Mouse (Mus musculus) cerebellum, adult 8-10 months (tissue): ENCODE data around the gene Pacsin1.
"Not testable (repeated sequence)": the region's sequence is repeated elsewhere in the genome, so short reads cannot be mapped to it uniquely, and the experiment has no call there.

Experiments used
- DNase-seq: peaks from one replicate; pipeline ENCODE4 v3.0.0; 2022

Pacsin1 gene

DNA sequence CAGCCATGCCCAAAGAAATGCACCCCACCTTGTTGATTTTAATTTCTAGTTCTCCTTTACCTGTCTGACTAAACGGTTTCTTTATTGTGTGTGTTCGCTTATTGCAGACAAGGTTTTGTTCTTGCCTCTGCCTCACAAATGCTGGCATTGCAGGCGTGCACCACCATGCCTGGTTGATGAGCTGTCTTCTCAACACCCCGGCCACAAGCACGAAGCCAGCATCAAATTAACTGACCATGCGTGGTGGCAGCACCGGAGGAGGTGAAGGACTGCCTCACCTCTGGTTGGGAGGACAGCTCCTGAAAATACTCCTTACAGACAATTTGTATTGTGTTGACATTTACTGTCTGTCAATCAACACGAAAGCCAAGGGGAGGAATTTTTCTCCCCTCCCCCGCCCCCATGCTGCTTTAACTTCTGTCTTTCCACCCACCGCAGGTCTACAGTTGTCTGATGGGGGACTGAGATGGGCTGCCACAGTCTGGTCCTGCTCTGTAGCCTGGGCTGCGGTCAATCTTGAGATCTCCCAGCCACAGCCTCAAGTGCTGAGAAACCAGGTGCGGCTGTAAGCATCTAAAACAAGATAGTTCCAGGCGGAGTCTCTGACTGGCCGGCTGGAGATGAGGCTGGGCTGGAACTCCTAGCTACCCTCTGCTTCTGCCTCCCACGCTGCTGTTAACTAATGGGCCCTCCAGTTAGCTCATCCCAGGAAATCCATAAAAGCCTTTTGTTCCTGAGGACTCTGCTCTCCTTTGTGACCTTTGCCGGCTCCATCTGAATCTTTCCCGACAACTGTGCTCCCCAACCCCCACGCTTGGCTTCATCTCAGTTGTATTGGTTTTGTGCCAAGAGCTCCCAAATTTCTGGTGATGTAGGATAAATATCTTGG lies 18.9 kb upstream of the Pacsin1 start, which contains the start of gene Rps10:
Gene Rps10, minus strand, starts transcription at position 538 of the 889 bp plus-strand sequence.
- DNase-seq, result no peak

- DNase-seq, result no peak
These were observed 18.0 kb upstream of the Pacsin1 start for GRCm38 (mm10) chr17:27637333-27637732.

- DNase-seq, result peak; percentile 77
These were observed 16.4 kb upstream of the Pacsin1 start for GRCm38 (mm10) chr17:27638921-27639332.

GRCm38 (mm10) chr17:27639851-27640250 lies 15.5 kb upstream of the Pacsin1 start:
- not testable (repeated sequence) for DNase-seq

DNA sequence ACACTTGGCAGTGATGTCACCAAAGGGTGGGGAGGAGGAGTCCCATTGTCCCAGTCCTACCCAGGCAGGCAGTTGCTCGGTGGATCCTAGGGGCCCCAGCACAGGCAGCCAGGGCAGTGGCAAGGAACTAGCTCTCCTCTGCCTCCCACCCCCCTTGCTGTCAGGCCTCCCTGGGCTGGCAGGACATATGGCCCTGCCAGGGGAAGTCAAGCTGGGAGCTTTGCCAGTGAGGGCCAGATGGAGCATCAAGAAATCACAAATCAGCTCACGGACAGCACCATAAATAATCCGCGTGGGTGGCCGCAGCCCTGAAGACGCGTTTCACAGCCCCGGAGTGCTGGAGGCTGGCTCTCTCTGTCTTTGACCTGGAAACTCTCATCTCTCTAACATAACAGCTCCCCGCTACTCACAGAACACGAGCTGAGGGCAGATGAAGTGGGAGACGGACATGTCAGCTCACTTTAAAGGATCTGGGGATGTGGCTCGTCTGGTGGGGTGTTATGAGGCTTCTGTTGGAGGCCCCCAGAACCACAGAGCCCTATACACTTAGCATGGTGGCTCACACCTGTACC lies 12.7 kb upstream of the Pacsin1 start:
- DNase-seq, result peak; percentile 97

DNA sequence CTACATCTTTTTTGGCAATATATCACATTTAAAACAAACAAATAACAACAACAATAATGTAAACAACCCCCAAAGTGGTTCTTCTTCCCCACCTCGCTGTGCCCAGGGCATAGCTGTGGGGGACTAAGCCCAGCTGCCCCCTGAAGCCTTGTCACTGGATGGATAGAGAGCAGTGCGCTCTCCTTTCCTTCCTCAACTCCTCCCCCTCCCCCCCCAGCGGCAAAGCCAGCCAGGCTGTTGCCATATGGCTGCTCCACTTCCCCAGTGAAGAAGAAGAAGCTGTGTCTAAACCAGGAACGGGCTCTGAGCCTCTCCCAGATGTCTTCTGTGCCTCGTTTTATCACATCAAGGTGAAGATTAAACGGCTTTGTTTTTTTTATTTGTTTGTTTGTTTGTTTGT lies 12.2 kb upstream of the Pacsin1 start:
- no peak for DNase-seq

GRCm38 (mm10) chr17:27643756-27644155 lies 11.6 kb upstream of the Pacsin1 start:
- no peak for DNase-seq

DNA sequence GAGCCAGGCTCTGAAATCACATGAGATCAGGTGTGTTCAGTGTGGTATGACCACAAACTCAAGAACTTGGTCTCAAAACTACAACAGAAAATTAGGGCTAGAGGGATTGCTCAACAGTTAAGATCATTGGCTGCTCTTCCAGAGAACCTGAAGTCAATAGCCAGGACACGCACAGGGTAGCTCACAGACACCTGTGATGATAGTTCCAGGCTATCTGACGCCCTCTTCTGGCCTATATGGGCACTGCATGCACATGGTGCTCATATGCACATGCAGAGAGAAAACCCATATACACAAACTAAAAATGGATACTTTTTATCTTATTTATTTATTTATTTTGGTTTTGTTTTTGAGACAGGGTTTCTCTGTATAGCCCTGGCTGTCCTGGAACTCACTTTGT lies 10.7 kb upstream of the Pacsin1 start:
- no peak for DNase-seq

DNA sequence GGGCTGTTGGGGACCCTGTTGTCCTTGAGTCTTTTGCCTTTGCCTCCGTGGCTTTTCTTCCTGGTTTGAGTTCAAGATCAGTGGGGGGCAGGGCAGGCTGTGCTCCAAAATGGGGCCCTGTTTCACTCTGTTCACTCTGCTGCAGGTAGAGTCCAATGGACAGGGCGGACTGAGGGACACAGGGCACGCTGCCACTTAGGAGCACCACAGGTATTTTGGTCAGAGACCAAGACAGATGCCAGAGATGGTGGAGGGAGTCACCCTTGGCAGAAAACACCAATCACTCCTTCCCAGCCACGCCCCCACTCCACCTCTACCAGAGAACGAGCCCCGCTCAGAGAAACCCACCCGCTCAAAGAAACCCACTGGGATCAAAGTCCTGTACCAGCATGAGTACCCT lies 9.5 kb upstream of the Pacsin1 start:
- DNase-seq, result peak; percentile 59

GRCm38 (mm10) chr17:27650160-27650559 lies 5.1 kb upstream of the Pacsin1 start:
- peak; percentile 80 for DNase-seq

GRCm38 (mm10) chr17:27650586-27650985 lies 4.7 kb upstream of the Pacsin1 start:
- no peak for DNase-seq

- DNase-seq, result no peak
These were observed 3.1 kb upstream of the Pacsin1 start for GRCm38 (mm10) chr17:27652046-27652790.

DNA sequence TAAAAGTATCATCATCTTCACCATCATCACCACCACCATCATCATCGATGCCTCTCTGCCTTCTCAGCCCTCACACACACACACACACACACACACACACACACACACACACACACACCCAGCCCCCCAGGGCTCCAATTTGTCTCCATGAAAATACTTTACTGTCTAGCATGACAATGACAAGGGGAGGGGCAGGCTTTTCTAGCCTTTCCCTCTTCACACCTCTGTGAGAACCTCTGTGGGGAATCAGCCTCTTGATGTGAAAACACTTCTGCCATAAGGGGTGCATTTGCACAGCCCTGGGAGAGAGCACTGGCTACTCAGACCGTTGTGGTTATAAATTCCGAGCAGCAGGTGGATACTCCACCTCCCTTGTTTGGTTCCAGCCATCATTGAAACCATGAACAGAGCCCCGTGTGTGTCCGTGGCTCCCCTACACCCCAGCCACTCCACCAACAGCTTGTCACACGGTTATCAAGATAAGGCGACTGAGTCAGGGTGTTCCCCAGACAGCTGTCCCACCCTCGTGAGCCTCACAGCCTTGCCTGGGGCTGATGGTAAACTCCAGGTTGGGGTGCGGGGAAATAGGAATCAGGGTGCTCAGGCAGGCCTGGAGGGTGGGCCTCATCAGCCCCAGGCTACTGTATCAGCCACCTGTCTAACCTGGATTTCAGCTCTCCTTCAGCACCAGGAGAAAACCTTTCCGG lies 1.9 kb upstream of the Pacsin1 start:
- no peak for DNase-seq

GRCm38 (mm10) chr17:27656011-27656399 lies 696 bp downstream of the Pacsin1 start:
- peak; percentile 65 for DNase-seq

- DNase-seq, result no peak
These were observed 1.1 kb downstream of the Pacsin1 start for GRCm38 (mm10) chr17:27656414-27656813.

GRCm38 (mm10) chr17:27657123-27657522 lies 1.8 kb downstream of the Pacsin1 start:
- peak; percentile 79 for DNase-seq

DNA sequence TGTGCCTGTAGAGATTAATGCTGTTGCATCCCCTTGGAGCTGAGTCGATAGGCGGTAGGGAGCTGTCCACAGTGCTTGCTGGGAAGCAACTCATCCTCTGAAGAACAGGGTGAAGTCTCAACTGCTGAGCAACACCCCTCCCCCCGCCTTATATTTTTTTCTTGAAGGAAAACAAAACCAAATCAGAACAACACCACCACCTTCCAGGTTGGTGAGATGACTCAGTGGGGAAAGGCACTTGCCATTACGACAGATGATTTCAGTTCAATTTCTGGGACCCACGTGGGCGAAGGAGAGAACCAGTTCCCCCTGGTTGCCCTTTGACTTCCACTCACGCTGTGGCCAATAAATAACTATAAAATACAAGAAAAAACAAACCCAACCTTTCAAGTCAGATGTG lies 3.5 kb downstream of the Pacsin1 start:
- no peak for DNase-seq

DNA sequence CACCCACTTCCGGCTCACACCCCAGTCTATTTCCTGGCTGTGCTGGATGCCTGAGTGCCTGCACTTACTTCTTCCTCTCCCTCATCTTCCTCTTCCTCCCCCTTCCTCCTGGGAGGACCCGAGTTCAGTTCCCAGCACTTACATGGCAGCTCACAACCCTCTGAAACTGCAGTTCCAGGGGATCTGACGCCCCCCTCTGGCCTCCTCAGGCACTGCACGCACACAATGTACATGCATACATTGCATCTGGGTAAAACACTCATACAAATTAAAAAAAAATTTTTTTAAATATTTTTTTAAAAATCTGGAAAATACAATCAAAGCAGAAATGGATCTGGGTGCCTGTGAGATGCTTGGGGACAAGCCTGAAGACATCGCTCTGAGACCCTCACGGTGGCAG lies 16.4 kb downstream of the Pacsin1 start:
- no peak for DNase-seq

- no peak for DNase-seq
These were observed 18.6 kb downstream of the Pacsin1 start for GRCm38 (mm10) chr17:27673945-27674344.

DNA sequence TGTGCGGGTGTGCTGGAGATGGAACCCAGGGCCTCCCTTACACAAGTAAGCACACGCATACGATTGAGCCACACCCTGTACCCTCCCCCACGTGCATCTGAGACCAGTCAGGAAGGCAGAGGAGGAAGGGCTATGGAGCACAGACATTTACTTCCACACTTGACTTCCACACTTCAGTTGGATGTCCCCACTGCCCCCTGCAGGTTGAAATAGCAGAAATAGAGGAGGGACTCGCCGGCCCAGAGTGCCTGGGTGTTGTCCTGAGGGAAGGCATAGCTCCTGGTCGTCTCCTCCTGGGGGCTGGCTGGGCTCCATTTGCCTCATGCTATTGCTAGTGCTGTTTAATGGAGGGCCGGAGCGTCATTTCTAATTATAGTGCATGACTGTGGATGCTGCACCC lies 20.1 kb downstream of the Pacsin1 start:
- DNase-seq, result no peak

DNA sequence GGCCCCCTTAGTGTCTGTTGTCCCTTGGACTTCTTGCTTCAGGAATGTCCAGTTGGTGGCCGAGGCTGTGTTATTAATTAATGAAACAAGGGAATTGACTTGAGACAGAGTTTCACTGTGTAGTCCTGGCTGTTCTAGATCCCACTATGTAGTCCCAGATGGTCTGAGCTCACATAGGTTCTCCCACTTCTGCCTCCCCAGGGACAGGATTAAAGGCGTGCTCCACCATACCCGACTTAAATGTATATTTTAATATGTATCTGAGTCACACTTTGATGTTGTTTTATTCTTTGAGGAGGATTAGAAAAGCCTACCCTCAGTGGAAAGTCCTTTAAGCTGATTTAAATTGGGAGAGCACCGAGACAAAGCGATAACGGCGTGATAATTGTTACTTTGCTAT lies 21.0 kb downstream of the Pacsin1 start:
- no peak for DNase-seq

- no peak for DNase-seq
These were observed 22.4 kb downstream of the Pacsin1 start for GRCm38 (mm10) chr17:27677756-27678155.
